Mouse (Mus musculus) bone marrow macrophage, adult 2 months (primary cell): ENCODE measurements around the gene Fam193a. TPM values are rescaled to one million over a fixed set of nuclear protein-coding genes. Genes with fewer than 3 reads are reported as not detected.

Experiments
- H3K27ac ChIP-seq: 2 replicates; pipeline ENCODE4 v1.5.1; 2012; ENCODE audit warnings: low read depth, low read length; ENCODE audit not compliant: insufficient read depth
- H3K4me1 ChIP-seq: 2 replicates; pipeline ENCODE4 v1.6.1; 2012; ENCODE audit warnings: low read length; ENCODE audit not compliant: control insufficient read depth, insufficient read depth
- H3K4me3 ChIP-seq: 2 replicates; pipeline ENCODE4 v1.5.1; 2012; ENCODE audit warnings: mild to moderate bottlenecking, low read length, moderate library complexity; ENCODE audit not compliant: insufficient read depth
- CTCF ChIP-seq: IDR thresholded peaks from 2 replicates; pipeline ENCODE4 v1.5.1; 2012; ENCODE audit warnings: low read depth, mild to moderate bottlenecking, low read length, moderate library complexity
- POLR2A ChIP-seq: IDR thresholded peaks from 2 replicates; pipeline ENCODE4 v1.6.1; 2012; ENCODE audit warnings: mild to moderate bottlenecking, low read depth, low read length, borderline replicate concordance
- polyA plus RNA-seq: library from polyadenylated mRNA; stranded (reverse); fragments of >200 nt; gene quantifications from 2 replicates; pipeline ENCODE4 v1.2.4, GENCODE M21; 2012; ENCODE audit not compliant: missing spikeins, insufficient read depth, insufficient read length

Fam193a gene
- polyA plus RNA-seq, 1 experiment = 21.9 TPM

GRCm38 (mm10) chr5:34535831-34536230, 166.1 kb downstream of the Fam193a start:
- H3K4me3 ChIP-seq = peak overlapping the region; percentile 9; the same call in 1 of the 2 replicates
- no peak for TF ChIP-seq POLR2A
- no peak for TF ChIP-seq CTCF
- peak overlapping the region; percentile 99 for H3K27ac ChIP-seq
- peaks cover 94% of the 10 kb centered on the region for H3K4me1 ChIP-seq

Other genes starting within 250 kb of the Fam193a start
- 0.56 and 1.5 TPM in 2 replicates for gene Poln, start 200.5 kb upstream of the Fam193a start, polyA plus RNA-seq
- gene Haus3, start 200.4 kb upstream of the Fam193a start, polyA plus RNA-seq = 25.8 and 33.0 TPM in 2 replicates
- gene Mxd4, start 182.2 kb upstream of the Fam193a start, polyA plus RNA-seq = 112 and 116 TPM in 2 replicates
- gene Zfyve28, start 81.5 kb upstream of the Fam193a start, polyA plus RNA-seq = 41.2 and 50.9 TPM in 2 replicates
- gene Cfap99, start 81.3 kb upstream of the Fam193a start, polyA plus RNA-seq = not detected in 2 replicates
- 60.3 and 66.4 TPM in 2 replicates for gene Rnf4, start 33.6 kb upstream of the Fam193a start, polyA plus RNA-seq
- gene Tnip2, start 144.1 kb downstream of the Fam193a start, polyA plus RNA-seq = 34.2 and 43.9 TPM in 2 replicates
- 129 and 132 TPM in 2 replicates for gene Sh3bp2, start 155.9 kb downstream of the Fam193a start, polyA plus RNA-seq
- gene Add1, start 203.7 kb downstream of the Fam193a start, polyA plus RNA-seq = 120 and 122 TPM in 2 replicates